Mouse (Mus musculus): ENCODE results near the gene Cacng3.

DNA sequence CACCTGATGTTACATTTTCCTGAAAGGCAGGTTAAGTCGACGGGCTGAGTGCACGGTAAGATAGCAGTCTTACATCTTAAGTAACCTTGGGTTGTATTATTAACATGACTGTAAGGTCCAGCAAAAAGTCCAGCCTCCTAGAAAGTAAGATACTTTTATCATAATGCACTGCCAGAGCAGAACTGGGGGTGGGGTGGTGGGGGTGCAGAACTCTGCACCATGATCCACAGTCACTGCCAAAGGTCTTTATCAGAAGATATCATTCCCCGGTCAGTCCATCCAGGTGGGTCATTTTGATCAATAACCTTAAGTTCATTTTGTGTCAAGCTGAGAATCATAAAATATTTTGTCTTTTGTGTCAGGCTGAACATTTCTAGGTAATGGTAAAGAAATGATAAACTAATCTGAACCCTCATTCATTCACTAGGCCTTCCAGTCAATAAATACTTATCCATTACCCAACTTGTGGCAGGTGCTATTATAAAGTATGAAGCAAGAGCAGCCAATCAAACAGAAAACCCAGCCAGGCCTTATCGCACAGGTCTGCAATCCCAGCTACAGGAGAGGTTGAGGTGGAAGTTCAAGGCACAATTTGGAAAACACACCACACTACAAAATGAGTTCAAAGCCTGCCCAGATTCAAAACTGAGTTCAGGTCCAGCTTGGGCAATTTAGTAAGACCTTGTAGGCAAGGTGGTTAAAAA, 12.7 kb upstream of the Cacng3 start:
- TF ChIP-seq POLR2A (IDR thresholded peaks at IDR 0.05; ENCODE audit: borderline replicate concordance, insufficient read depth, low read length) (no peak), CTCF (IDR thresholded peaks at IDR 0.05; ENCODE audit: borderline replicate concordance, insufficient read depth, low read depth, low read length) (no peak)

All from cerebellum, adult 2 months (tissue).